Mouse (Mus musculus) gastrocnemius, postnatal 14 days (tissue): ENCODE results near the gene Rab23. TPM values are rescaled to one million over a fixed set of nuclear protein-coding genes. Genes with fewer than 3 reads are reported as not detected.

Experiments
- DNase-seq: peaks from one replicate; pipeline ENCODE4 v3.0.0; 2021; ENCODE audit warnings: mixed read lengths
- intact Hi-C: fragments of 180-260 bp; cut with DNase I; formaldehyde crosslinking; loops from one replicate; pipeline ENCODE4 v1.15.1; 2025; ENCODE audit warnings: low total_unique reads
- total RNA-seq, 2 experiments: library from RNA; stranded (reverse); gene quantifications; 2 replicates each; pipeline ENCODE4 v1.2.3; 2021

Gene Rab23
- total RNA-seq, 2 experiments from 2014 or later, result 6.5 to 7.0 TPM

- DNase-seq, result no peak
These were observed 38.8 kb downstream of the Rab23 start for GRCm38 (mm10) chr1:33758488-33758887.

GRCm38 (mm10) chr1:33763826-33764225, 44.1 kb downstream of the Rab23 start:
- no peak for DNase-seq
- intact Hi-C loops, result no loop called here

More at GRCm38 (mm10) chr1:33758488-33758887, 38.8 kb downstream of the Rab23 start:
- intact Hi-C loops, result no loop called here

DNA sequence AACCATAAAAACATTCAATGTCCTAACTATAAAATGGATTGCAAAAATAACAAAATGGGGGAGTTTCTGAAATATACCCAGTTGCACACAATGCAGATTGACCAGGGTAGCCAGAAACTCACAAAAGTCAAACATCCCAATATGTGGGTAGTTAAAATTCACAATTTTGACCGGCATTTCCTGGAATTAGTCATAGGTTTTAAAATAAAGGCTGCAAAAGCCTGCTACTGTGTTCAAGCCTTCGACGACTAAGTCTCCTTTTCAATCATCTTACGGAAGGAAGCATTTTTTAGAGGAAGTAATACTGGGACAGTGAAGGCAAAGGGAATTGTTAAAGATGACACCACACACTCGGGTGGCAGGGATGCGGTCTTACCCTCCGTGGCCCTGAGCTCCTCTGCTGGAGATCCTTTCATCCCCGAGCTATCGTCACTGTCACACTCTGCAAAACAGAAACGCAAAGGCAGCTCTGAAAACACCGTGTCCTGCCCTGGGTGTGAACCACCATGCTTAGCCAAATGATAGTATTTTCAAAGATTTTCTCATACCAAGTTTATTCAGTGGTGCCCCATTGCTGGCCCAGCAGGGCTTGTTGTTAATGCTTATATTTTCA, 45.9 kb downstream of the Rab23 start:
- no peak for DNase-seq
- intact Hi-C loops, result no loop called here

DNA sequence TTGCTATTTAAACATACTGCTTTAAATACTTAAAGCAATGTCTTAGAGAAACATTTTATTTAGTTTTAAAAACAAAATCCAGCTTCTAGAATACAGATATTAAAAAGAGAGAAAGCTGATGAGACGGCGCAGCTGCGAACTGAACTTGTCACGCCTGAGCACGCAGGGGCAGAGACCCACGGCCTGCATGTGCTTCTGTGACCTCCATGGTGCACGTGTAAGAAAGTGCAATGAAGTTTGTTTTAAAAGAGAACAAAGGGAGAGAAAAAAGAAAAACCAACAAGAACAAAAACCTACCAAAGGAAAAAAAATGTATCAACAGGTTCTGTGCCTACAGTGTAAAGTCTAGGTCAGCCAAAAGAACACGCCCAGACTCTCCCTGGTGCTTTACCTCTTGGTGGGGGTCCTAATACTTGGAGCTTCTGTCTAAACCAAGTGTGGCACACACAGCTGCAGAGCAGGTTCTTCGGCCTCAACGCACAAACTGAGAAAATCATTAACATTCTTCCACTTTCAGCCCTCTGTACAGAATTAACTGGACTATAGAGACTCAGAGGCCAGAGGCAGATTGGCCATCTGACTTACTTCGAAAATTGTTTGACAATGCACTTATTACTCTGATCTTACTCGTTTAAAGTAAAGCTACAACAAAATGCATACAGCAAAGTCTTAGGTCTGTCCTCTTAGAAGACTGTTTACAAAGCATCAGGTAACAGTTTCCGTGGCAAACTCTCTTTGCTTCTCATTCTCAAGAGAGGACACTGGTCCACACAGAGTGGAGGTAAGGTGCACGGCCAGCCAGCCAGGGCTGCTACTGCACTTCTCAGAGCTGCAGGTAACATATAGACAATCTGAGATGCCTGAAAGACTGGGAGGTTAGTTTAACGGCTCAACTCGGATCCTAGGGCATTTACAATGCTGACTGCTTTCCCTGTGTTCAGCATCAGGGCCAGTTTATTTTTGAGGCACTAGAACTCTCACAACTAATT, 47.1 kb downstream of the Rab23 start:
- DNase-seq, result no peak
- intact Hi-C loops, result no loop called here

GRCm38 (mm10) chr1:33768091-33768787, 48.6 kb downstream of the Rab23 start:
- no peak for DNase-seq

DNA sequence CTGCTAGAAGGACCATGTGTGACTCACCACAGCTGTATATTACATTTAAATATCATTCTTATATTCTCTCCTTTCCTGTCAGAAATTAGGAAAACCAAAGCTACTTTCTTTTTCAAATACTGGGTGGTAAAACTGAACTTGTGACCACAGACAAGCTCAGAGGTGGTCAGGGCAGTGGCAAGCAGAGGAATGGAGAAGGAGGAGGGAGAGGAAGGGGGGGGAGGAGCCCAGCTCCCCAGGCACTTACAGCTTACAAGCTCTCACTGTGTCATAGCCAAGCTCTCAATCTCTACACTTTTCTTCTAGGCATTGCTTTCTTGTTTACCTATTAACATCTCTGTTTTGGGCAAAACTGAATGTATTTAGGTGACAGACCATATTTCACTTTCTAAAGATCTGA, 49.1 kb downstream of the Rab23 start:
- no peak for DNase-seq
- intact Hi-C loops, result no loop called here

More at GRCm38 (mm10) chr1:33768091-33768787, 48.6 kb downstream of the Rab23 start:
- intact Hi-C loops, result no loop called here

DNA sequence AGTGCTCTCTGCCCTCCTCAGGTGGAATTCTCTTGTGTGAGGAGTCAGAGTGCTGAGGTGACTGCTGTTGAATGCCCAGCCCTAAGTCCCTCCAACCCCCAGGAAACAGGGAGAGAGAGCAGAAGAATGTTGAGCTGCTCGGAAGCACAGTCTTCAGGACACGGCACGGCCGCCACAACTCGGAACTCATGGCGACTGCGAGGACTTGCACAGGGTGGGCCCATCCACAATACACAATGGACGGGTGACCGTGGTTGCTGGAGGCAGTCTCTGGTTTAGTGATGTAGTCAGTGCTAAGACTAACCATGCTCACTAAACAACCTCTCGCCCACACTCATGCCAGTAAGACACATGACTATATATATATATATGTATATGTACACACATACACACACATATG, 51.9 kb downstream of the Rab23 start:
- intact Hi-C loops, result no loop called here
- DNase-seq, result no peak

GRCm38 (mm10) chr1:33772106-33772505, 52.4 kb downstream of the Rab23 start:
- intact Hi-C loops, result no loop called here

GRCm38 (mm10) chr1:33776175-33776611, 56.5 kb downstream of the Rab23 start:
- intact Hi-C loops, result no loop called here
- no peak for DNase-seq

More at GRCm38 (mm10) chr1:33772106-33772505, 52.4 kb downstream of the Rab23 start:
- DNase-seq, result no peak

GRCm38 (mm10) chr1:33784561-33784960, 64.9 kb downstream of the Rab23 start:
- intact Hi-C loops, result no loop called here

GRCm38 (mm10) chr1:33788072-33788471, 68.4 kb downstream of the Rab23 start:
- intact Hi-C loops, result no loop called here
- DNase-seq, result no peak

More at GRCm38 (mm10) chr1:33784561-33784960, 64.9 kb downstream of the Rab23 start:
- DNase-seq, result no peak

DNA sequence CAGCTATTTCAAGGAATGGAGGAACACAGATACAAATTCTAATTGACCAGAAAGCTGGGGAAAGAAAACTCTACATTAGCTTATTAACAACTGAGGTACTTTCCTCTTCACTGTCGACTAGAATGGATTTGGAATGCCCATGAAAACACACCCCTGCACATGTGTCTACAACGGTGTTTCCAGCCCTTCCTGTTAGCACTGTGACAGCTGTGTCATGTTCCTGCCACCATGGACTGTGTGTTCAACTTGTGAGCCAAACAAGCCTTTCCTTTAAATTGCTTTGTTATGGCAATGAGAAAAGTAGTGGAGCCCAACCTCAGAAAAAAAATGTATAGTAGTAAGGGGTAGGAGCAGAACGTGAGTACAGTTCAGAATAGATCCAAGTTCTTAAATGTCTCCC, 68.8 kb downstream of the Rab23 start:
- intact Hi-C loops, result no loop called here
- no peak for DNase-seq

Other genes with a start within 250 kb of the Rab23 start
- 1 to 10 TPM; 1.8 to 2.7 TPM for gene Prim2, start 50.1 kb upstream of the Rab23 start, total RNA-seq
- gene Bag2, start 37.9 kb downstream of the Rab23 start, total RNA-seq, result 10 to 100 TPM; 16.6 to 24.6 TPM
- gene Zfp451, start 94.7 kb downstream of the Rab23 start, total RNA-seq, result 10 to 100 TPM; 14.1 TPM
- gene Bend6, start 187.9 kb downstream of the Rab23 start, total RNA-seq, result 1 to 10 TPM in 1 of 2 experiments, under 1 TPM in 1; 0.60 to 1.1 TPM
- gene Dst, start 188.3 kb downstream of the Rab23 start, total RNA-seq, result 100 to 1,000 TPM; 121 to 150 TPM